Mouse (Mus musculus): ENCODE measurements at regions not wholly inside any gene's neighbourhood (a gene's known extent, or its start where the extent isn't known, plus 50 kb on each side); places are given as distances from the start of the nearest gene placed in this dataset.

- TF ChIP-seq POLR2A (IDR thresholded peaks at IDR 0.05; ENCODE audit: borderline replicate concordance, control insufficient read depth, low read depth, low read length) (no peak), CTCF (IDR thresholded peaks at IDR 0.05; ENCODE audit: control insufficient read depth, insufficient read depth, low read length) (no peak)
Measured at GRCm38 (mm10) chr13:92973791-92974190, 129.2 kb downstream of the Mtx3 start.

Data from bone marrow, adult 2 months (tissue).